Mouse (Mus musculus): ENCODE results near the gene Lin9.
"Not testable (repeated sequence)": the region's sequence is repeated elsewhere in the genome, so short reads cannot be mapped to it uniquely, and the experiment has no call there.

The Lin9 gene

GRCm38 (mm10) chr1:180641137-180641517, at the start of gene Lin9:
TSS of gene Lin9 (plus strand) at chr1:180641150.
- in situ Hi-C loops (cut with MboI; ENCODE audit: unreplicated experiment in 2 of 2), result no loop called here

- in situ Hi-C loops (cut with MboI; ENCODE audit: unreplicated experiment in 2 of 2), result no loop called here
Measured at GRCm38 (mm10) chr1:180600578-180600977, 40.4 kb upstream of the Lin9 start.

- in situ Hi-C loops (cut with MboI; ENCODE audit: unreplicated experiment in 2 of 2), result no loop called here
Measured at GRCm38 (mm10) chr1:180601806-180602205, 39.1 kb upstream of the Lin9 start.

GRCm38 (mm10) chr1:180604579-180604978, 36.4 kb upstream of the Lin9 start:
- in situ Hi-C loops (cut with MboI; ENCODE audit: unreplicated experiment in 2 of 2), result no loop called here

GRCm38 (mm10) chr1:180606106-180606505, 34.8 kb upstream of the Lin9 start:
- in situ Hi-C loops (cut with MboI; ENCODE audit: unreplicated experiment in 2 of 2), result no loop called here

GRCm38 (mm10) chr1:180606796-180607577, 34.0 kb upstream of the Lin9 start:
- in situ Hi-C loops (cut with MboI; ENCODE audit: unreplicated experiment in 2 of 2), result no loop called here

- in situ Hi-C loops (cut with MboI; ENCODE audit: unreplicated experiment in 2 of 2), result no loop called here
Measured at GRCm38 (mm10) chr1:180607578-180607879, 33.4 kb upstream of the Lin9 start.

GRCm38 (mm10) chr1:180611842-180612241, 29.1 kb upstream of the Lin9 start:
- in situ Hi-C loops (cut with MboI; ENCODE audit: unreplicated experiment in 2 of 2), result not testable (repeated sequence)

- in situ Hi-C loops (cut with MboI; ENCODE audit: unreplicated experiment in 2 of 2), result no loop called here
Measured at GRCm38 (mm10) chr1:180616762-180617161, 24.2 kb upstream of the Lin9 start.

- in situ Hi-C loops (cut with MboI; ENCODE audit: unreplicated experiment in 2 of 2), result no loop called here
Measured at GRCm38 (mm10) chr1:180622389-180622788, 18.6 kb upstream of the Lin9 start.

GRCm38 (mm10) chr1:180623911-180624310, 17.0 kb upstream of the Lin9 start:
- in situ Hi-C loops (cut with MboI; ENCODE audit: unreplicated experiment in 2 of 2), result no loop called here

- in situ Hi-C loops (cut with MboI; ENCODE audit: unreplicated experiment in 2 of 2), result no loop called here
Measured at GRCm38 (mm10) chr1:180626141-180626540, 14.8 kb upstream of the Lin9 start.

GRCm38 (mm10) chr1:180637796-180638195, 3.2 kb upstream of the Lin9 start:
- in situ Hi-C loops (cut with MboI; ENCODE audit: unreplicated experiment in 2 of 2), result not testable (repeated sequence)

GRCm38 (mm10) chr1:180639416-180640401, 1.2 kb upstream of the Lin9 start:
- in situ Hi-C loops (cut with MboI; ENCODE audit: unreplicated experiment in 2 of 2), result no loop called here

- in situ Hi-C loops (cut with MboI; ENCODE audit: unreplicated experiment in 2 of 2), result no loop called here
Measured at GRCm38 (mm10) chr1:180640605-180641125, 285 bp upstream of the Lin9 start.

- in situ Hi-C loops (cut with MboI; ENCODE audit: unreplicated experiment in 2 of 2), result no loop called here
Measured at GRCm38 (mm10) chr1:180641518-180642227, 723 bp downstream of the Lin9 start.

- in situ Hi-C loops (cut with MboI; ENCODE audit: unreplicated experiment in 2 of 2), result no loop called here
Measured at GRCm38 (mm10) chr1:180642228-180642564, 1.2 kb downstream of the Lin9 start.

- in situ Hi-C loops (cut with MboI; ENCODE audit: unreplicated experiment in 2 of 2), result no loop called here
Measured at GRCm38 (mm10) chr1:180691284-180691683, 50.3 kb downstream of the Lin9 start.

GRCm38 (mm10) chr1:180696626-180697352, 55.8 kb downstream of the Lin9 start, which contains the start of gene Mixl1:
TSS of gene Mixl1 (minus strand) at chr1:180697034.
- in situ Hi-C loops (cut with MboI; ENCODE audit: unreplicated experiment in 2 of 2), result no loop called here

GRCm38 (mm10) chr1:180698063-180698462, 57.1 kb downstream of the Lin9 start:
- in situ Hi-C loops (cut with MboI; ENCODE audit: unreplicated experiment in 2 of 2), result no loop called here
